Mouse (Mus musculus) neural tube, embryonic 15.5 days (tissue): ENCODE results near the gene Arhgap32. TPM values are rescaled to one million over a fixed set of nuclear protein-coding genes. Genes with fewer than 3 reads are reported as not detected.
"Not testable (repeated sequence)": the region's sequence is repeated elsewhere in the genome, so short reads cannot be mapped to it uniquely, and the experiment has no call there.

Experiments used
- ATAC-seq: fragments of 200-750 bp; cut with Nextera tagmentation; 2 replicates; pipeline ENCODE4 v1.8.0; 2017; ENCODE audit warnings: mild to moderate bottlenecking, moderate TSS enrichment, moderate library complexity; ENCODE audit not compliant: low FRiP score
- H3K27ac ChIP-seq: fragments of 300-500 bp; sonication (generic); replicated peaks from 2 replicates; pipeline ENCODE4 v1.5.1; 2015; ENCODE audit warnings: mild to moderate bottlenecking, inconsistent platforms
- H3K27me3 ChIP-seq: fragments of 300-500 bp; sonication (generic); replicated peaks from 2 replicates; pipeline ENCODE4 v1.6.1; 2015; ENCODE audit warnings: inconsistent platforms
- H3K36me3 ChIP-seq: fragments of 300-500 bp; sonication (generic); 2 replicates; pipeline ENCODE4 v1.6.1; 2015; ENCODE audit warnings: inconsistent platforms
- H3K4me1 ChIP-seq: fragments of 300-500 bp; sonication (generic); 2 replicates; pipeline ENCODE4 v1.6.1; 2015; ENCODE audit warnings: inconsistent platforms
- H3K4me2 ChIP-seq: fragments of 300-500 bp; sonication (generic); 2 replicates; pipeline ENCODE4 v1.6.1; 2015; ENCODE audit warnings: inconsistent platforms, mild to moderate bottlenecking, moderate library complexity
- H3K4me3 ChIP-seq: fragments of 300-500 bp; sonication (generic); replicated peaks from 2 replicates; pipeline ENCODE4 v1.5.1; 2015; ENCODE audit warnings: mild to moderate bottlenecking, inconsistent platforms
- H3K9ac ChIP-seq: fragments of 300-500 bp; sonication (generic); replicated peaks from 2 replicates; pipeline ENCODE4 v1.6.1; 2015; ENCODE audit warnings: mild to moderate bottlenecking, inconsistent platforms
- H3K9me3 ChIP-seq: fragments of 300-500 bp; sonication (generic); replicated peaks from 2 replicates; pipeline ENCODE4 v1.6.1; 2016; ENCODE audit warnings: inconsistent platforms
- WGBS: fragments of 180-500 bp; shearing (Covaris S2); methylation state at CpG from one replicate; pipeline ENCODE4 v1.1.7; 2015; ENCODE audit warnings: mixed read lengths; 5-methylcytosine and 5-hydroxymethylcytosine counted together
- polyA plus RNA-seq: library from polyadenylated mRNA; unstranded; fragments of >200 nt; fragmentation: Nextera tagmentation; extraction: Ambion mirVana; gene quantifications from 2 replicates; pipeline ENCODE4 v1.2.1, GENCODE M21; 2015

The Arhgap32 gene
- polyA plus RNA-seq, 1 experiment from 2014 or later, result 8.7 TPM

DNA sequence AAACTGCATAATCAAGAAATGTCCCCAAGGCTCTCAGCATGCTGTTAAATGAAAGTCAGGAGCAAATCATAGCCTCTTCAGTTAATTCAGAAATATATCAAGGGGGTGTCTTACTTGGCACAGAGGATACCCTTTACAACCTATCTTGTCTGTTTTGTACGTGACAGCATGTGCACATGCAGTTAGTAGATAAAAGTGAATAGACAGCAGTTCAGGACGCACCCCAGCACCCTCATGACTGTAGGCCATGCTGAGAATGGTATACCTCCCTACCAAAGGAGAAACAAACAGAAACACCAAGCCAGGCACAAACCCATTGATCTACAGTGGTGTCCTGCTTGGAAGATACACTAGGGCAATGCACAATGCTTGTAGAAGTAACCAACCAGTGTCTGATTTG, 14.4 kb upstream of the Arhgap32 start:
- 55% methylated on average over 2 of the region's 2 CpGs for WGBS
- ATAC-seq, result no peak
- Histone ChIP-seq H3K4me1 (peaks cover 12% of the 10 kb centered on the region), H3K36me3 (no peaks in the 10 kb centered on the region), H3K9me3 (no peaks in the 10 kb centered on the region), H3K27me3 (no peaks in the 10 kb centered on the region), H3K27ac (no peak overlapping the region), H3K9ac (no peak overlapping the region), H3K4me2 (no peak overlapping the region), H3K4me3 (no peak overlapping the region)

GRCm38 (mm10) chr9:32104670-32105069, 11.3 kb upstream of the Arhgap32 start:
- H3K9me3 ChIP-seq, result no peaks in the 10 kb centered on the region
- ATAC-seq, result no peak
- H3K4me1 ChIP-seq, result peaks cover 8% of the 10 kb centered on the region
- no peak overlapping the region for H3K4me2 ChIP-seq
- no peaks in the 10 kb centered on the region for H3K27me3 ChIP-seq
- no peak overlapping the region for H3K27ac ChIP-seq
- 68% methylated on average over 8 of the region's 8 CpGs for WGBS
- no peak overlapping the region for H3K4me3 ChIP-seq
- H3K9ac ChIP-seq, result no peak overlapping the region
- H3K36me3 ChIP-seq, result no peaks in the 10 kb centered on the region

DNA sequence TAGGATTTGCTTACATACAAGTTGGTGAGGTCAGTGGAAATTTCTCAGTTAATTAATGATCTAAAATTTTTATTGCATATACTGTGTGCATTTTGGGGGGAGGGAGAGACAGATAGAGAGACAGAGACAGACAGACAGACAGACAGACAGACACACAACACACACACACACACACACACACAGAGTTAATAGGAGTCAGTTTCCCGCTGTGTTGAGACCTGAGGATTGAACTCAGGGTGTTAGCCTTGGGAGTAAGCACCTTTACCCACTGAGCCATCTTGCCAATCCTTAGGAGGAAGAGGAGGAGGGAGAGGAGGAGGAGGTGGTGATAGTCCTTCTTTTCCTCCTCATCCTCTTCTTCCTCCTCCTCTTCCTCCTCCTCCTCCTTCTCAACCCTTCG, 5.6 kb upstream of the Arhgap32 start:
- no peak for ATAC-seq

GRCm38 (mm10) chr9:32116272-32116671, 336 bp downstream of the Arhgap32 start:
- no peaks in the 10 kb centered on the region for H3K9me3 ChIP-seq
- no peaks in the 10 kb centered on the region for H3K36me3 ChIP-seq
- H3K4me3 ChIP-seq, result no peak overlapping the region
- H3K27ac ChIP-seq, result no peak overlapping the region
- ATAC-seq, result no peak
- H3K4me1 ChIP-seq, result peaks cover 4% of the 10 kb centered on the region; the same call in 1 of the 2 replicates
- no peak overlapping the region for H3K9ac ChIP-seq
- no peaks in the 10 kb centered on the region for H3K27me3 ChIP-seq
- WGBS, result 88% methylated on average over 5 of the region's 5 CpGs
- H3K4me2 ChIP-seq, result no peak overlapping the region

More for the DNA sequence above, 5.6 kb upstream of the Arhgap32 start:
- H3K36me3 ChIP-seq, result no peaks in the 10 kb centered on the region
- no peak overlapping the region for H3K27ac ChIP-seq
- peaks cover 2% of the 10 kb centered on the region; the same call in 1 of the 2 replicates for H3K4me1 ChIP-seq
- no peak overlapping the region for H3K4me2 ChIP-seq
- no peak overlapping the region for H3K4me3 ChIP-seq
- no peaks in the 10 kb centered on the region for H3K9me3 ChIP-seq
- no peak overlapping the region for H3K9ac ChIP-seq
- WGBS, result 98% methylated on average over 2 of the region's 2 CpGs
- H3K27me3 ChIP-seq, result no peaks in the 10 kb centered on the region

- H3K27ac ChIP-seq, result no peak overlapping the region
- WGBS, result 62% methylated on average over 4 of the region's 4 CpGs
- no peak overlapping the region for H3K4me3 ChIP-seq
- H3K4me2 ChIP-seq, result no peak overlapping the region
- ATAC-seq, result no peak
- no peaks in the 10 kb centered on the region for H3K27me3 ChIP-seq
- H3K36me3 ChIP-seq, result no peaks in the 10 kb centered on the region
- no peaks in the 10 kb centered on the region for H3K9me3 ChIP-seq
- no peak overlapping the region for H3K9ac ChIP-seq
- H3K4me1 ChIP-seq, result peaks cover 4% of the 10 kb centered on the region; the same call in 1 of the 2 replicates
Measured at GRCm38 (mm10) chr9:32117876-32118275, 1.9 kb downstream of the Arhgap32 start.

DNA sequence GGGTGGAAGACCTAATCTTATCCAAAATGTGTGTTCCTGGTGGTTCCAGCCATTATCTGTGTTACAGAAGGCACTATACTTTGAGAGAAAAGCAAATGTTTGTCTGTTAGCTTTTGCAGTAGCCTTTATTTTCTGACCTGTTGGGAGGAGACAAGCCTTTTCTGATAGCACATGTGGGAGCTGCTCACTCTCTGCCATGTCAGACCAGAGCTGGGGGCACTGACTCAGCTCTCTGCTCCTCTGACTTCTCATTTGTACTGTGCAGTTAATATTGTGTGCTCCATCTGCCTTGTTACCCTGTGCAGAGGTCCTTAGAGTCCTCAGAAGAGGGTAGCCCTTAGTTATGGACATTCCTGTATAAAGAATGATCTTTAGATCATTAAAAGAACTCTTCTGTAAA, 2.5 kb downstream of the Arhgap32 start:
- Histone ChIP-seq H3K4me2 (no peak overlapping the region), H3K4me3 (no peak overlapping the region), H3K9me3 (no peaks in the 10 kb centered on the region), H3K27me3 (no peaks in the 10 kb centered on the region), H3K36me3 (no peaks in the 10 kb centered on the region), H3K4me1 (peaks cover 4% of the 10 kb centered on the region; the same call in 1 of the 2 replicates), H3K27ac (no peak overlapping the region), H3K9ac (no peak overlapping the region)
- ATAC-seq, result no peak

- no peak overlapping the region for H3K4me3 ChIP-seq
- no peaks in the 10 kb centered on the region for H3K9me3 ChIP-seq
- no peak overlapping the region for H3K27ac ChIP-seq
- peaks cover 4% of the 10 kb centered on the region; the same call in 1 of the 2 replicates for H3K4me1 ChIP-seq
- ATAC-seq, result no peak
- no peak overlapping the region for H3K4me2 ChIP-seq
- no peaks in the 10 kb centered on the region for H3K27me3 ChIP-seq
- WGBS, result 97% methylated on average over 6 of the region's 6 CpGs
- H3K36me3 ChIP-seq, result no peaks in the 10 kb centered on the region
- H3K9ac ChIP-seq, result no peak overlapping the region
Measured at GRCm38 (mm10) chr9:32119586-32119985, 3.6 kb downstream of the Arhgap32 start.

DNA sequence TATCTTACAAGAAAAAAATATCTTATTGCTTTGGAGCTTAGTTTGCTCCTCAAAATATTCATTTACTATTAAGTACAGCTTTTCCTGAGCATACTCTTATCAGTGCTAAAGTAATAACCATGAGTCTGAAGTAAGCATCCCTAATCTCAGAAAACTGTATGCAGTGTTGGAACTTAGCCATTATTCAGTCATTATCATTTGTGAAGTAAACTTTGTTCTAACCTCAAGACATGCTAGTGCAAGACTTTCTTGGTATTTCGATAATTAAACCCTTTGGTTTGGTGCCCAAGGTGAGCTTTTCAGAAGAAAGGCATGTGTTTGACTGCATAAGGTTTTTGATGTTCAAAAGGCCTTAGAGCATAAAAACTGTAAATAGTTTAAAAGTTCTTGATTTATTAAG, 4.2 kb downstream of the Arhgap32 start:
- Histone ChIP-seq H3K4me2 (no peak overlapping the region), H3K4me1 (peaks cover 4% of the 10 kb centered on the region; the same call in 1 of the 2 replicates)
- ATAC-seq, result no peak

DNA sequence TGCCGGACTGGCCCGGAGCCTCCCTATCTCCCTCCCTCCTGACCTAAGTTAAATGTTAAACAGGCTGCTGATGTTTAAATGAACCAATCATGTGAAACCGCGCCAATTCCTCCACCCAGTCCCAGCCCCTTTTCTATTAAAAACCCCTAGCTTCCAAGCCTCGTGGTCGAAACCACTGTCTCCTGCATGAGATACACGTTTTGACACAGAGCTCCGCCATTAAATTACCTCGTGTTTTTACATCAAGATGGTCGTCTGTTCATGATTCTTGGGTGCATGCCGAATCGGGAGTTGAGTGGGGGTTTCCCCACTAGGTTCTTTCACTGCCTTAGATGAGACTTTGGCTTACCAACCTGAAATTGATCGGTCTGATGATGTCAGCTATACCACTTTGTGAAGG, 5.3 kb downstream of the Arhgap32 start:
- not testable (repeated sequence) for ATAC-seq, H3K27ac ChIP-seq, H3K27me3 ChIP-seq, H3K4me2 ChIP-seq, H3K9ac ChIP-seq, H3K36me3 ChIP-seq, H3K4me1 ChIP-seq, H3K9me3 ChIP-seq, H3K4me3 ChIP-seq
- WGBS, result 98% methylated on average over 13 of the region's 13 CpGs

More for the DNA sequence above, 4.2 kb downstream of the Arhgap32 start:
- WGBS, result 90% methylated on average over 1 of the region's 1 CpGs
- Histone ChIP-seq H3K4me3 (no peak overlapping the region), H3K27me3 (no peaks in the 10 kb centered on the region), H3K9ac (no peak overlapping the region), H3K9me3 (no peaks in the 10 kb centered on the region), H3K36me3 (no peaks in the 10 kb centered on the region), H3K27ac (no peak overlapping the region)

- Histone ChIP-seq H3K27ac (no peak overlapping the region), H3K4me3 (no peak overlapping the region), H3K9me3 (no peaks in the 10 kb centered on the region), H3K36me3 (no peaks in the 10 kb centered on the region), H3K27me3 (no peaks in the 10 kb centered on the region), H3K4me1 (0 out of 2 replicates have a peak, but pooled peaks cover 11% of the 10 kb centered on the region), H3K9ac (no peak overlapping the region), H3K4me2 (no peak overlapping the region)
- ATAC-seq, result no peak
Measured at GRCm38 (mm10) chr9:32136195-32136594, 20.3 kb downstream of the Arhgap32 start.

- H3K36me3 ChIP-seq, result no peaks in the 10 kb centered on the region
- no peaks in the 10 kb centered on the region for H3K27me3 ChIP-seq
- H3K4me3 ChIP-seq, result no peak overlapping the region
- no peak overlapping the region for H3K27ac ChIP-seq
- H3K4me1 ChIP-seq, result 0 out of 2 replicates have a peak, but pooled peaks cover 11% of the 10 kb centered on the region
- H3K9me3 ChIP-seq, result no peaks in the 10 kb centered on the region
- no peak overlapping the region for H3K9ac ChIP-seq
- WGBS, result 75% methylated on average over 11 of the region's 11 CpGs
- no peak for ATAC-seq
- H3K4me2 ChIP-seq, result no peak overlapping the region
Measured at GRCm38 (mm10) chr9:32136680-32137295, 20.9 kb downstream of the Arhgap32 start.

- H3K27ac ChIP-seq, result no peak overlapping the region
- 70% methylated on average over 14 of the region's 14 CpGs for WGBS
- no peak overlapping the region for H3K4me3 ChIP-seq
- no peak overlapping the region for H3K4me2 ChIP-seq
- H3K4me1 ChIP-seq, result 0 out of 2 replicates have a peak, but pooled peaks cover 11% of the 10 kb centered on the region
- no peaks in the 10 kb centered on the region for H3K36me3 ChIP-seq
- ATAC-seq, result 0 out of 2 replicates have a peak, but pooled peaks have one; percentile 54
- H3K27me3 ChIP-seq, result no peaks in the 10 kb centered on the region
- no peak overlapping the region for H3K9ac ChIP-seq
- H3K9me3 ChIP-seq, result no peaks in the 10 kb centered on the region
Measured at GRCm38 (mm10) chr9:32137697-32138426, 21.9 kb downstream of the Arhgap32 start.
